In genomic region chr7:3304298-3304697, GRCm38 (mm10) we compare ENCODE assay signal across 9 mouse cellular contexts. TPM values are rescaled to one million over a fixed set of nuclear protein-coding genes. Genes with fewer than 3 reads are reported as not detected.
DNase-seq lines count a peak whose midpoint lies in the region; ATAC-seq and TF ChIP-seq lines count a peak whose summit lies in the region.
"Had no signal": no experiment of that assay in that cellular context is flagged by ENCODE, and none has a peak within 500 bp of the region (broad histone marks: within the 10 kb centered on the region; RNA-seq: fewer than 3 reads in every experiment).

No protein-coding gene starts in this region.

- no peak for TF ChIP-seq EP300 in lung, postnatal 0 days (IDR thresholded peaks at IDR 0.05)

- no peaks in the 10 kb centered on the region for H3K36me3 ChIP-seq in lung, postnatal 0 days (ENCODE audit: insufficient read depth, low read length)

- H3K27me3 ChIP-seq in lung, postnatal 0 days (replicated peaks; ENCODE audit: insufficient read depth, low read length): peaks cover 13% of the 10 kb centered on the region; the same call in 1 of the 2 replicates

- no peak for ATAC-seq in lung, postnatal 0 days
- peak; percentile 28; the same call in 1 of the 2 replicates for ATAC-seq in neutrophil, adult 5-6 weeks (ENCODE audit: extremely low read depth, insufficient number of reproducible peaks, low FRiP score, poor library complexity, severe bottlenecking)

- no peak overlapping the region for H3K4me3 ChIP-seq in lung, postnatal 0 days (ENCODE audit: low read depth, low read length)
- peak overlapping the region; percentile 94 for H3K4me3 ChIP-seq in cortical plate, adult 2 months (ENCODE audit: insufficient read depth, low read length)

- H3K9me3 ChIP-seq in lung, postnatal 0 days (ENCODE audit: low read length): no peaks in the 10 kb centered on the region

- TF ChIP-seq POLR2A in cortical plate, adult 2 months (IDR thresholded peaks at IDR 0.05; ENCODE audit: extremely low read depth, insufficient read depth, low read length): no peak

- H3K4me1 ChIP-seq in lung, postnatal 0 days (ENCODE audit: insufficient read depth, low read depth, low read length): peaks cover 17% of the 10 kb centered on the region; the same call in 1 of the 2 replicates
- H3K4me1 ChIP-seq in cortical plate, adult 2 months (ENCODE audit: control insufficient read depth, insufficient read depth, low read length): no peaks in the 10 kb centered on the region

- 11% methylated on average over 10 of the region's 10 CpGs for WGBS in lung, postnatal 0 days

- no peak overlapping the region for H3K27ac ChIP-seq in lung, postnatal 0 days (ENCODE audit: low read length)
- peak overlapping the region; percentile 94; the same call in 1 of the 2 replicates for H3K27ac ChIP-seq in cortical plate, adult 2 months (ENCODE audit: insufficient read depth, low read length)

- peak; percentile 29 for DNase-seq in lung, postnatal 36 days
- DNase-seq in lung, postnatal 0 days (ENCODE audit: low spot score): no peak
- peak; percentile 39 to 56 for DNase-seq in layer of hippocampus, postnatal 10 days (ENCODE audit: low spot score in 2 of 2)
- no peak for DNase-seq in adrenal gland, adult 2 months
- DNase-seq in kidney, postnatal 25 days: no peak

- no peak overlapping the region for H3K4me2 ChIP-seq in lung, postnatal 0 days (replicated peaks; ENCODE audit: low read depth, low read length)

- no peak for TF ChIP-seq CTCF in lung, postnatal 0 days (IDR thresholded peaks at IDR 0.05)
- no peak for TF ChIP-seq CTCF in cortical plate, adult 2 months (IDR thresholded peaks at IDR 0.05; ENCODE audit: extremely low read depth, insufficient read depth, low read length)

- no peak overlapping the region for H3K9ac ChIP-seq in lung, postnatal 0 days (replicated peaks; ENCODE audit: low read depth)

RNA-seq across cellular contexts. Expression of gene Prkcg, which starts 15.3 kb away (rescaled TPM):
- 0.21 and 0.58 TPM in 2 replicates for polyA plus RNA-seq in lung, postnatal 0 days (2015; fragmentation: Nextera tagmentation; extraction: Ambion mirVana)
- 148 and 167 TPM in 2 replicates for polyA plus RNA-seq in cortical plate, adult 2 months (2012; rRNA removed)
- 100 to 1,000 TPM; 448 to 472 TPM for total RNA-seq in layer of hippocampus, postnatal 10 days (2021)
- total RNA-seq in neutrophil, adult 5-6 weeks (2017): 8.7 and 13.9 TPM in 2 replicates
- 1 to 10 TPM in 1 of 2 experiments, under 1 TPM in 1; 0.32 to 1.5 TPM for total RNA-seq in adrenal gland, adult 2 months (2021)
- 1.5 and 1.6 TPM in 2 replicates for polyA plus RNA-seq in adrenal gland, adult 2 months (2012; rRNA removed)
- total RNA-seq: hematopoietic stem cell, adult 5-6 weeks had no signal

RNA-seq across cellular contexts. Expression of gene Myadm, which starts 15.4 kb away (rescaled TPM):
- 142 and 144 TPM in 2 replicates for polyA plus RNA-seq in lung, postnatal 0 days (2015; fragmentation: Nextera tagmentation; extraction: Ambion mirVana)
- 70.8 and 76.1 TPM in 2 replicates for polyA plus RNA-seq in cortical plate, adult 2 months (2012; rRNA removed)
- total RNA-seq in layer of hippocampus, postnatal 10 days (2021): 10 to 100 TPM; 89.7 to 91.6 TPM
- 237 and 256 TPM in 2 replicates for total RNA-seq in neutrophil, adult 5-6 weeks (2017)
- 10 to 100 TPM; 65.1 to 90.8 TPM for total RNA-seq in adrenal gland, adult 2 months (2021)
- 199 and 200 TPM in 2 replicates for polyA plus RNA-seq in adrenal gland, adult 2 months (2012; rRNA removed)

RNA-seq across cellular contexts. Expression of gene Cacng7, which starts 28.5 kb away (rescaled TPM):
- polyA plus RNA-seq in lung, postnatal 0 days (2015; fragmentation: Nextera tagmentation; extraction: Ambion mirVana): 0.25 and 0.48 TPM in 2 replicates
- polyA plus RNA-seq in cortical plate, adult 2 months (2012; rRNA removed): 207 and 214 TPM in 2 replicates
- 100 to 1,000 TPM; 114 to 119 TPM for total RNA-seq in layer of hippocampus, postnatal 10 days (2021)
- not detected in 2 replicates for total RNA-seq in neutrophil, adult 5-6 weeks (2017)
- total RNA-seq in adrenal gland, adult 2 months (2021): 10 to 100 TPM in 1 of 2 experiments, 1 to 10 TPM in 1; 9.1 to 14.2 TPM
- polyA plus RNA-seq in adrenal gland, adult 2 months (2012; rRNA removed): 11.4 and 14.8 TPM in 2 replicates
- total RNA-seq: hematopoietic stem cell, adult 5-6 weeks had no signal

RNA-seq across cellular contexts. Expression of gene Nlrp12, which starts 54.8 kb away (rescaled TPM):
- 0.19 and 0.21 TPM in 2 replicates for polyA plus RNA-seq in lung, postnatal 0 days (2015; fragmentation: Nextera tagmentation; extraction: Ambion mirVana)
- 0.04 TPM in 1 of 2 replicates, not detected in the other for polyA plus RNA-seq in cortical plate, adult 2 months (2012; rRNA removed)
- under 1 TPM; 0.11 to 0.18 TPM for total RNA-seq in layer of hippocampus, postnatal 10 days (2021)
- 151 and 156 TPM in 2 replicates for total RNA-seq in neutrophil, adult 5-6 weeks (2017)
- total RNA-seq in adrenal gland, adult 2 months (2021): not detected
- 0.01 TPM in 1 of 2 replicates, not detected in the other for polyA plus RNA-seq in adrenal gland, adult 2 months (2012; rRNA removed)
- polyA plus RNA-seq: brain, embryonic 14.5 days had no signal

Comparison
In these comparisons a context has a peak if more than half of its experiments do, and no peak if none do; other contexts are left out.
1. DNase-seq: peak in lung, postnatal 36 days (single experiment) and layer of hippocampus, postnatal 10 days (2 of 2); none in lung, postnatal 0 days (single experiment), adrenal gland, adult 2 months (single experiment) and kidney, postnatal 25 days (0 of 2).
2. RNA of gene Prkcg, which starts 15.3 kb away (total RNA-seq): 448 to 472 TPM in layer of hippocampus, postnatal 10 days; 8.7 to 13.9 TPM in neutrophil, adult 5-6 weeks and 0.32 to 1.5 TPM in adrenal gland, adult 2 months; every median in the first group is over 10 times any median in the second.
3. RNA of gene Cacng7, which starts 28.5 kb away (total RNA-seq): 114 to 119 TPM in layer of hippocampus, postnatal 10 days; 9.1 to 14.2 TPM in adrenal gland, adult 2 months and not detected in neutrophil, adult 5-6 weeks; every median in the first group is over 4 times any median in the second.